Mouse (Mus musculus) lung, postnatal 0 days (tissue): ENCODE measurements around the gene Egfl7.
A peak's percentile ranks its signal among the peaks of the same experiment; 100 is the strongest.

Experiments
- CTCF ChIP-seq: IDR thresholded peaks from 2 replicates; pipeline ENCODE4 v1.5.1; 2016; ENCODE audit warnings: antibody characterized with exemption, mild to moderate bottlenecking
- EP300 ChIP-seq: IDR thresholded peaks from 2 replicates; pipeline ENCODE4 v1.6.1; 2016; ENCODE audit warnings: antibody characterized with exemption, mild to moderate bottlenecking, control low read depth

- TF ChIP-seq EP300, result peak; percentile 100
- no peak for TF ChIP-seq CTCF
Observed at GRCm38 (mm10) chr2:26578369-26578768, 1.4 kb upstream of the Egfl7 start.
